Mouse (Mus musculus) forebrain, embryonic 11.5 days (tissue): ENCODE measurements around the gene Gm21319. TPM values are rescaled to one million over a fixed set of nuclear protein-coding genes. Genes with fewer than 3 reads are reported as not detected.
"Not testable (repeated sequence)": the region's sequence is repeated elsewhere in the genome, so short reads cannot be mapped to it uniquely, and the experiment has no call there.

Source experiments
- ATAC-seq: fragments of 200-750 bp; cut with Nextera tagmentation; replicated peaks from 2 replicates; pipeline ENCODE4 v1.8.0; 2017; ENCODE audit warnings: moderate TSS enrichment; ENCODE audit not compliant: low FRiP score
- DNase-seq: peaks from one replicate; pipeline ENCODE4 v3.0.0-alpha.2; 2017; ENCODE audit warnings: low spot score
- H3K27ac ChIP-seq: fragments of 300-500 bp; sonication (generic); 2 replicates; pipeline ENCODE4 v1.5.1; 2014; ENCODE audit warnings: low read depth, low read length
- H3K27me3 ChIP-seq: fragments of 300-500 bp; sonication (generic); 2 replicates; pipeline ENCODE4 v1.6.1; 2014; ENCODE audit warnings: mild to moderate bottlenecking, low read length, mixed read lengths; ENCODE audit not compliant: control insufficient read depth, insufficient read depth
- H3K36me3 ChIP-seq: fragments of 300-500 bp; sonication (generic); 2 replicates; pipeline ENCODE4 v1.6.1; 2014; ENCODE audit warnings: mild to moderate bottlenecking, low read length, moderate library complexity, mixed read lengths; ENCODE audit not compliant: control insufficient read depth, insufficient read depth
- H3K4me1 ChIP-seq: fragments of 300-500 bp; sonication (generic); replicated peaks from 2 replicates; pipeline ENCODE4 v1.6.1; 2014; ENCODE audit warnings: low read length, mixed read lengths; ENCODE audit not compliant: control insufficient read depth, insufficient read depth
- H3K4me2 ChIP-seq: fragments of 300-500 bp; sonication (generic); 2 replicates; pipeline ENCODE4 v1.6.1; 2014; ENCODE audit warnings: low read depth, mild to moderate bottlenecking, low read length, moderate library complexity, mixed read lengths; ENCODE audit not compliant: severe bottlenecking
- H3K4me3 ChIP-seq: fragments of 300-500 bp; sonication (generic); 2 replicates; pipeline ENCODE4 v1.5.1; 2014; ENCODE audit warnings: low read depth, low read length
- H3K9ac ChIP-seq: fragments of 300-500 bp; sonication (generic); 2 replicates; pipeline ENCODE4 v1.6.1; 2014; ENCODE audit warnings: low read length
- H3K9me3 ChIP-seq: fragments of 300-500 bp; sonication (generic); 2 replicates; pipeline ENCODE4 v1.6.1; 2016; ENCODE audit warnings: low read length, mixed read lengths; ENCODE audit not compliant: control insufficient read depth
- WGBS: fragments of 180-500 bp; shearing (Covaris S2); extraction: QIAGEN DNeasy Blood & Tissue Kit; methylation state at CpG from one replicate; pipeline ENCODE4 v1.1.7; 2014; 5-methylcytosine and 5-hydroxymethylcytosine counted together
- polyA plus RNA-seq: library from polyadenylated mRNA; unstranded; fragments of >200 nt; fragmentation: Nextera tagmentation; extraction: Ambion mirVana; gene quantifications from 2 replicates; pipeline ENCODE4 v1.2.1, GENCODE M21; 2014

Gm21319 gene
- polyA plus RNA-seq = not detected in 2 replicates

DNA sequence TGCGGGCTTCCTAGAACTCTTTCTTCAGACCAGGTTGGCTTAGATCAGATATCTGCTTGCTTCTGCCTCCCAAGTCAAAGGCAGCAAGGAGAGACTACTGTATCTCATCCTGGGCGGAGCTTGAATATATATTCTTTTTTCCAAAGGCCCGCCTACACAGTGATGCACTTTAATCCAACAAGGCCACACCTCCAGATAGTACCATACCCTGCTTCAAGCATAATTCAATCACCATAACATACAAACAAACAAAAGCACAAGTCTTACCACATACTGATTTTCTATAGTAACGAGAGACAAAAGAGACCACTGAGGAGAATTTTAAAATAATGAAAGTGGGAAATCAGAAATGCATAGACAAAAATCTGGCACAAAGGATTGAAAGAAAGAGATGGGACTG is at the start of gene Gm21319:
Gm21319 (minus strand) TSS at position 101 of the 400 bp plus-strand sequence.
- not testable (repeated sequence) for H3K4me3 ChIP-seq, H3K9me3 ChIP-seq, ATAC-seq, H3K27ac ChIP-seq, H3K27me3 ChIP-seq, H3K4me1 ChIP-seq, H3K4me2 ChIP-seq, DNase-seq, H3K36me3 ChIP-seq, H3K9ac ChIP-seq
- WGBS = 88% methylated on average over 4 of the region's 4 CpGs

GRCm38 (mm10) chr12:87816277-87816676 is 40.7 kb upstream of the Gm21319 start, which contains the start of gene BB287469:
Gene BB287469, plus strand, starts transcription at chr12:87816577.
- H3K27ac ChIP-seq, H3K4me3 ChIP-seq, H3K9me3 ChIP-seq, ATAC-seq, H3K4me1 ChIP-seq, H3K9ac ChIP-seq, H3K36me3 ChIP-seq, H3K4me2 ChIP-seq, DNase-seq, H3K27me3 ChIP-seq: not testable (repeated sequence)
- WGBS = 98% methylated on average over 5 of the region's 6 CpGs

DNA sequence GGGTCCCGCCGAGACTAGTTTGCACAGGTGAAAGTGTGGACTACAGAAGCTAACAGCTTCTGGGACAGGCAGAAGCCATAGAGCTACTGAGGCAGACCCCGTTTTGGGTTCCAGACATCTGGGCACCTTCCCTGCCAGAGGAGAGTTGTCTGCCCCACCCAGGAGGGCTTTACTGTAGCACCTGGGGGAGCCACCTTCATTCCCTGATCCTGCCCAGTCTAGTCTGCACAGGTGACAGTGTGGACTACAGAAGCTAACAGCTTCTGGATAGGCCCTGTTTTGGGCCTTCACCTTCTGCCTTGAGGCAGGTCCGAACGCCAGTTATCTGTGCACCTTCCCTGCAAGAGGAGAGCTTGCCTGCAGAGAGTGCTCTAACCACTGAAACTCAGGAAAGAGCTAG is 22.4 kb upstream of the Gm21319 start:
- not testable (repeated sequence) for H3K4me3 ChIP-seq, H3K27me3 ChIP-seq, ATAC-seq, H3K4me1 ChIP-seq, DNase-seq, H3K36me3 ChIP-seq, H3K27ac ChIP-seq, H3K4me2 ChIP-seq, H3K9ac ChIP-seq, H3K9me3 ChIP-seq
- 95% methylated on average over 5 of the region's 5 CpGs for WGBS

DNA sequence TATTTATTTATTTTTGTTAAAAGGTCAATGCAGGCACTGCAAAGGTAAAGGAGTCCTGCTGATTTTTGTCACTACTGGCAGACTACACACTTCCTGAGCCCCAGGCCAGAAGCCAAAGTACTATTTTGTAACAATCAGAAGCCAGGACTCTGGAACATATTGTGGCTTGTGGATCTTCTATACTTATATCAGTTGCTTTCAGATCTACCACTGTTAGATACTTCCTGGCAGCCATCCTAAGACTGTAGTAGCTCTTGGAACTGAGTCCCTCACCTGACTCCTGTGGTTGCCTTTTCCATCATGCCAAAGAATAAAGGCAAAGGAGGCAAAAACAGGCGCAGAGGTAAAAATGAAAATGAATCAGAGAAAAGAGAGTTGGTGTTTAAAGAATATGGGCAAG is 19.7 kb upstream of the Gm21319 start, which contains the start of gene Gm21936:
Gm21936 (plus strand) TSS at position 301 of the 400 bp plus-strand sequence.
- not testable (repeated sequence) for H3K36me3 ChIP-seq, H3K9me3 ChIP-seq, H3K9ac ChIP-seq, H3K4me1 ChIP-seq, DNase-seq, ATAC-seq, H3K27me3 ChIP-seq, H3K4me3 ChIP-seq, H3K27ac ChIP-seq, H3K4me2 ChIP-seq
- WGBS = 88% methylated on average over 1 of the region's 1 CpGs

Other genes starting within 250 kb of the Gm21319 start
- not detected in 2 replicates for gene Oog1, start 173.1 kb downstream of the Gm21319 start, polyA plus RNA-seq
- gene Gm4027, start 156.9 kb downstream of the Gm21319 start, polyA plus RNA-seq = not detected in 2 replicates
- not detected in 2 replicates for gene Gm16381, start 131.1 kb downstream of the Gm21319 start, polyA plus RNA-seq
- not detected in 2 replicates for gene Gm21936, start 19.8 kb upstream of the Gm21319 start, polyA plus RNA-seq
- gene BB287469, start 40.8 kb upstream of the Gm21319 start, polyA plus RNA-seq = not detected in 2 replicates
- not detected in 2 replicates for gene Gm2001, start 66.6 kb upstream of the Gm21319 start, polyA plus RNA-seq
- gene Gm2016, start 98.3 kb upstream of the Gm21319 start, polyA plus RNA-seq = not detected in 2 replicates
- gene Gm2022, start 119.6 kb upstream of the Gm21319 start, polyA plus RNA-seq = not detected in 2 replicates
- gene Gm2035, start 144.1 kb upstream of the Gm21319 start, polyA plus RNA-seq = not detected in 2 replicates
- gene Gm2042, start 178.3 kb upstream of the Gm21319 start, polyA plus RNA-seq = not detected in 2 replicates
- not detected in 2 replicates for gene Gm2075, start 236.1 kb upstream of the Gm21319 start, polyA plus RNA-seq
- gene Gm6803, start 243.0 kb upstream of the Gm21319 start, polyA plus RNA-seq = not detected in 2 replicates